Mouse (Mus musculus): ENCODE measurements around the gene Ccrl2. TPM values are rescaled to one million over a fixed set of nuclear protein-coding genes. Genes with fewer than 3 reads are reported as not detected.

Gene Ccrl2
- polyA plus RNA-seq, 1 experiment from 2014 or later = 49.0 TPM

- Histone ChIP-seq H3K27me3 (replicated peaks; ENCODE audit: insufficient read depth, low read length) (no peaks in the 10 kb centered on the region), H3K4me3 (ENCODE audit: low read depth, low read length) (no peak overlapping the region), H3K9me3 (ENCODE audit: low read length) (no peaks in the 10 kb centered on the region), H3K9ac (replicated peaks; ENCODE audit: low read depth) (no peak overlapping the region), H3K4me1 (ENCODE audit: insufficient read depth, low read depth, low read length) (no peaks in the 10 kb centered on the region; the same call in 1 of the 2 replicates), H3K4me2 (replicated peaks; ENCODE audit: low read depth, low read length) (no peak overlapping the region), H3K27ac (ENCODE audit: low read length) (peak overlapping the region; percentile 58; the same call in 1 of the 2 replicates), H3K36me3 (ENCODE audit: insufficient read depth, low read length) (no peaks in the 10 kb centered on the region)
- TF ChIP-seq EP300 (IDR thresholded peaks at IDR 0.05) = no peak
- no peak for TF ChIP-seq CTCF (IDR thresholded peaks at IDR 0.05)
- DNase-seq (ENCODE audit: low spot score) = peak; percentile 26
- 55% methylated on average over 8 of the region's 9 CpGs for WGBS
- peak; percentile 71 for ATAC-seq
Observed at GRCm38 (mm10) chr9:111011550-111011949, 45.8 kb downstream of the Ccrl2 start.

GRCm38 (mm10) chr9:111009763-111010162 is 47.6 kb downstream of the Ccrl2 start:
- no peak for TF ChIP-seq EP300 (IDR thresholded peaks at IDR 0.05)
- TF ChIP-seq CTCF (IDR thresholded peaks at IDR 0.05) = no peak
- Histone ChIP-seq H3K4me1 (ENCODE audit: insufficient read depth, low read depth, low read length) (no peaks in the 10 kb centered on the region; the same call in 1 of the 2 replicates), H3K4me2 (replicated peaks; ENCODE audit: low read depth, low read length) (no peak overlapping the region), H3K4me3 (ENCODE audit: low read depth, low read length) (no peak overlapping the region), H3K27ac (ENCODE audit: low read length) (no peak overlapping the region), H3K36me3 (ENCODE audit: insufficient read depth, low read length) (no peaks in the 10 kb centered on the region), H3K9me3 (ENCODE audit: low read length) (no peaks in the 10 kb centered on the region), H3K9ac (replicated peaks; ENCODE audit: low read depth) (no peak overlapping the region), H3K27me3 (replicated peaks; ENCODE audit: insufficient read depth, low read length) (no peaks in the 10 kb centered on the region)
- WGBS = 42% methylated on average over 3 of the region's 3 CpGs
- no peak for ATAC-seq
- no peak for DNase-seq (ENCODE audit: low spot score)

GRCm38 (mm10) chr9:111006544-111006943 is 50.8 kb downstream of the Ccrl2 start:
- H3K4me1 ChIP-seq (ENCODE audit: insufficient read depth, low read depth, low read length) = no peaks in the 10 kb centered on the region; the same call in 1 of the 2 replicates
- no peak overlapping the region for H3K9ac ChIP-seq (replicated peaks; ENCODE audit: low read depth)
- no peaks in the 10 kb centered on the region for H3K27me3 ChIP-seq (replicated peaks; ENCODE audit: insufficient read depth, low read length)
- DNase-seq (ENCODE audit: low spot score) (no peak), ATAC-seq (no peak)
- no peak overlapping the region for H3K4me2 ChIP-seq (replicated peaks; ENCODE audit: low read depth, low read length)
- H3K27ac ChIP-seq (ENCODE audit: low read length) = no peak overlapping the region
- no peaks in the 10 kb centered on the region for H3K9me3 ChIP-seq (ENCODE audit: low read length)
- no peaks in the 10 kb centered on the region for H3K36me3 ChIP-seq (ENCODE audit: insufficient read depth, low read length)
- TF ChIP-seq CTCF (IDR thresholded peaks at IDR 0.05) = no peak
- H3K4me3 ChIP-seq (ENCODE audit: low read depth, low read length) = no peak overlapping the region
- 92% methylated on average over 2 of the region's 2 CpGs for WGBS

Other genes with a start within 250 kb of the Ccrl2 start
- not detected in 2 replicates for gene Prss44, start 243.5 kb downstream of the Ccrl2 start, polyA plus RNA-seq (2015; fragmentation: Nextera tagmentation; extraction: Ambion mirVana)
- not detected in 2 replicates for gene Prss43, start 230.8 kb downstream of the Ccrl2 start, polyA plus RNA-seq (2015; fragmentation: Nextera tagmentation; extraction: Ambion mirVana)
- not detected in 2 replicates for gene Prss45, start 222.9 kb downstream of the Ccrl2 start, polyA plus RNA-seq (2015; fragmentation: Nextera tagmentation; extraction: Ambion mirVana)
- not detected in 2 replicates for gene Prss46, start 213.0 kb downstream of the Ccrl2 start, polyA plus RNA-seq (2015; fragmentation: Nextera tagmentation; extraction: Ambion mirVana)
- gene Prss50, start 199.6 kb downstream of the Ccrl2 start, polyA plus RNA-seq (2015; fragmentation: Nextera tagmentation; extraction: Ambion mirVana) = 0.14 and 0.20 TPM in 2 replicates
- 13.5 and 14.4 TPM in 2 replicates for gene Als2cl, start 177.6 kb downstream of the Ccrl2 start, polyA plus RNA-seq (2015; fragmentation: Nextera tagmentation; extraction: Ambion mirVana)
- 3.6 and 4.0 TPM in 2 replicates for gene Tmie, start 177.4 kb downstream of the Ccrl2 start, polyA plus RNA-seq (2015; fragmentation: Nextera tagmentation; extraction: Ambion mirVana)
- not detected in 2 replicates for gene Fam240a, start 140.7 kb downstream of the Ccrl2 start, polyA plus RNA-seq (2015; fragmentation: Nextera tagmentation; extraction: Ambion mirVana)
- gene Tdgf1, start 111.4 kb downstream of the Ccrl2 start, polyA plus RNA-seq (2015; fragmentation: Nextera tagmentation; extraction: Ambion mirVana) = 0.19 and 0.20 TPM in 2 replicates
- 1.6 and 2.2 TPM in 2 replicates for gene Lrrc2, start 106.0 kb downstream of the Ccrl2 start, polyA plus RNA-seq (2015; fragmentation: Nextera tagmentation; extraction: Ambion mirVana)
- 1.7 and 3.0 TPM in 2 replicates for gene Rtp3, start 66.9 kb downstream of the Ccrl2 start, polyA plus RNA-seq (2015; fragmentation: Nextera tagmentation; extraction: Ambion mirVana)
- 11.3 and 16.1 TPM in 2 replicates for gene Ltf, start 38.2 kb downstream of the Ccrl2 start, polyA plus RNA-seq (2015; fragmentation: Nextera tagmentation; extraction: Ambion mirVana)
- gene Lrrfip2, start 60.1 kb upstream of the Ccrl2 start, polyA plus RNA-seq (2015; fragmentation: Nextera tagmentation; extraction: Ambion mirVana) = 47.7 and 54.2 TPM in 2 replicates
- gene Mlh1, start 214.3 kb upstream of the Ccrl2 start, polyA plus RNA-seq (2015; fragmentation: Nextera tagmentation; extraction: Ambion mirVana) = 13.1 and 14.2 TPM in 2 replicates
- gene Epm2aip1, start 214.4 kb upstream of the Ccrl2 start, polyA plus RNA-seq (2015; fragmentation: Nextera tagmentation; extraction: Ambion mirVana) = 10.5 and 11.4 TPM in 2 replicates